Mouse (Mus musculus): ENCODE measurements around the gene Gm49396. TPM values are rescaled to one million over a fixed set of nuclear protein-coding genes. Genes with fewer than 3 reads are reported as not detected.

Gene Gm49396
- polyA plus RNA-seq, 1 experiment = 1.9 TPM

DNA sequence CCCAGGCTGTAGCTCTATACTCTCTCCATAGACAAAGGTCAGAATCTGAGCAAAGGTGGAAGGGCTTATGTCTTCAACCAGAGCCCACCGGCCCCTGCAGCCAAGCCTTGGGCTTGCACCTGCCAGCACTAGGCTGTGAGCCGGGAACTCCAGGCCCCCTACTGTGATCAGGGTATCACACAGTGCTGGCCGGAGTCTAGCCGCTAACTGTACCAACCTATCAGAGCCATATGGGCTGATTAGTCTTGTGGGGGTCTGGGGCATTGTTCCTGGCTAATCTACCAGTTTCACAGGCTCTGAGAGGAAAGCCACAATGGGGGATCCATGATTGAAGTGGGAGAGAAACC, 28.4 kb downstream of the Gm49396 start:
- Histone ChIP-seq H3K36me3 (ENCODE audit: control insufficient read depth, insufficient read depth, low read length, poor library complexity, severe bottlenecking) (peaks cover under 1% of the 10 kb centered on the region; the same call in 1 of the 2 replicates), H3K4me3 (ENCODE audit: low read depth, low read length) (no peak overlapping the region), H3K27me3 (ENCODE audit: control insufficient read depth, insufficient read depth, low read length, poor library complexity, severe bottlenecking) (no peaks in the 10 kb centered on the region), H3K27ac (ENCODE audit: insufficient read depth, low read length) (no peak overlapping the region), H3K4me1 (ENCODE audit: control insufficient read depth, insufficient read depth, low read length) (peaks cover 9% of the 10 kb centered on the region), H3K9ac (ENCODE audit: low read depth, poor library complexity, severe bottlenecking) (peak overlapping the region; percentile 16), H3K9me3 (replicated peaks; ENCODE audit: control insufficient read depth, insufficient read depth, low read length, poor library complexity, severe bottlenecking) (no peaks in the 10 kb centered on the region)
- TF ChIP-seq CTCF (IDR thresholded peaks at IDR 0.05; ENCODE audit: low read depth, low read length) = no peak

DNA sequence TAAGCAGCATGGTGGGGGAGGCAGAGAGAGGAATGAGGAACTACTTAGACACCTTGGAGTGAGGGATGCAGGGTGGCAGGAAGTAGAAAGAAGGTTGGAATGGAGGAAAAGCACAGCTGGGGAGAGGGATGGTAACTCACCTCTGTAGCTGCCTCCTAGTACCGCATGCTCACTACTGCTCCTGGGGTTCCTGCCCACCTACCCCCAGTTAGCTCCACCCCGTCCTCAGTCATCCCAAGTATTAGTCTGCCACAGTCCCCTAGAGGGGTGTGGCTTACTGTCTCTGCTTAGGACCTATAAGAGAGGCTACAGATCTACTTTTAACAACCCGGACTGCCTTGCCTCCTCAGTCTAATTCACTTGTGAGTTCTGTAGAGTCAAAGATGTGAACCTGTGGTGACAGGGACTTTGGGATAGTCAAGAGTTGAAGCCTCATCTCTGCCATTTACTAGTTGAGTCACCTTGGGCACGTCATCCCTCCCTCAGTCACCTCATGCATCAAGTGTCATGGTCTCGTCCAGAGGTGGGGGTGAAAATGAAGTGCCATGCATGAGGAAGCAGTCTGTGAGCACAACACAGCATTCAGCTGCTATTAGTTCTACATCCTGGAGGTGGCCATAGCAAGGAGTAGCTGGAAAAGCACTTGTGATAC, 29.8 kb downstream of the Gm49396 start:
- TF ChIP-seq POLR2A (IDR thresholded peaks at IDR 0.05; ENCODE audit: insufficient read depth, low read length) (no peak), EP300 (IDR thresholded peaks at IDR 0.05; ENCODE audit: insufficient read depth, low read depth, low read length) (no peak), CTCF (IDR thresholded peaks at IDR 0.05; ENCODE audit: low read depth, low read length) (no peak)
- Histone ChIP-seq H3K9ac (ENCODE audit: low read depth, poor library complexity, severe bottlenecking) (no peak overlapping the region), H3K9me3 (replicated peaks; ENCODE audit: control insufficient read depth, insufficient read depth, low read length, poor library complexity, severe bottlenecking) (no peaks in the 10 kb centered on the region), H3K4me3 (ENCODE audit: low read depth, low read length) (peak overlapping the region; percentile 11; the same call in 1 of the 2 replicates), H3K36me3 (ENCODE audit: control insufficient read depth, insufficient read depth, low read length, poor library complexity, severe bottlenecking) (no peaks in the 10 kb centered on the region), H3K27ac (ENCODE audit: insufficient read depth, low read length) (no peak overlapping the region), H3K4me1 (ENCODE audit: control insufficient read depth, insufficient read depth, low read length) (peaks cover 9% of the 10 kb centered on the region), H3K27me3 (ENCODE audit: control insufficient read depth, insufficient read depth, low read length, poor library complexity, severe bottlenecking) (no peaks in the 10 kb centered on the region)

DNA sequence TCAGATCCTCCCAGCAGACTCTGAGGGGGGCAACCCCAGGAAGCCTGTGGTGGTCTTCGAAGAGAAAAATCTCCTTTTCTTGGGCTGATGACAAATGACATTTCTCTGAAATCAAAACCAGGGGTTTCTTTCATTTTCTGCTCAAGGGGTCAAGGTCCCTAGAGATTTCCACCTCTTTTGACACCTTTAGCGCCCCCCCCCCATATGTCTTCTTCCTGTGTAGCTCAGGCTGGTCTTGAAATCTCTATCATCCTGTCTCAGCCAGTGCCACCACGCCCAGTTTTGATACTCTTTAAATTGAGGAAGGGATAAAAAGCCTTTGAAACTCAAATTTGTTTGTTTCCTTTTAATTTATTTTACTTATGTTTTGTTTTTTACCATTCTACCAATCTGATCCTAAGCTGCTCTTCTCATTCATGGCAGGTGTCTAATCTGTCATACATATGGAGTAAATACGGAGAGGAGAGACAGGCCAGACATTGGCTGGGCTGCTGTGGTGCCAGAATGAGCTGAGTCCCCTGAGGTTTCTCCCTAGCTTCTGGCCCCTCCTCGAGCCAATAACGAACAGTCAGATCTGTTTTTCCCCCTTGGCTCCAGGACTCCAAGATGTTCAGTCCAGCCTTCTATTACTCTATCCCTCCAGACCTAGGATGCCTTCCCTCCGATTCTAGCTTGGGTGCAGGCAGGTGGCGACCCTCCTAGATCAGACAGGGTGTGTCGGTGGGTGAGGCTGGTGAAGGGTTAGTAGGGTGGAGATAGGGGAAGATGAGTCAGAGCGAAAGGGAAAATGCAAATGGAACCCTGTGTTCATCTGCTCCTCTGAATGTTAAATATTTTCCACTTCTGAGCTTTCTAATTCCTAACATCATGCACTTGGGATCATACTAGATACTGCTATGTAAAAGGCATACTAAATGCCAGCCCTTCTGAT, 30.7 kb downstream of the Gm49396 start:
- Histone ChIP-seq H3K9ac (ENCODE audit: low read depth, poor library complexity, severe bottlenecking) (no peak overlapping the region), H3K4me3 (ENCODE audit: low read depth, low read length) (no peak overlapping the region)
- TF ChIP-seq CTCF (IDR thresholded peaks at IDR 0.05; ENCODE audit: low read depth, low read length) = no peak
- TF ChIP-seq POLR2A (IDR thresholded peaks at IDR 0.05; ENCODE audit: insufficient read depth, low read length) = no peak
- TF ChIP-seq EP300 (IDR thresholded peaks at IDR 0.05; ENCODE audit: insufficient read depth, low read depth, low read length) = no peak

DNA sequence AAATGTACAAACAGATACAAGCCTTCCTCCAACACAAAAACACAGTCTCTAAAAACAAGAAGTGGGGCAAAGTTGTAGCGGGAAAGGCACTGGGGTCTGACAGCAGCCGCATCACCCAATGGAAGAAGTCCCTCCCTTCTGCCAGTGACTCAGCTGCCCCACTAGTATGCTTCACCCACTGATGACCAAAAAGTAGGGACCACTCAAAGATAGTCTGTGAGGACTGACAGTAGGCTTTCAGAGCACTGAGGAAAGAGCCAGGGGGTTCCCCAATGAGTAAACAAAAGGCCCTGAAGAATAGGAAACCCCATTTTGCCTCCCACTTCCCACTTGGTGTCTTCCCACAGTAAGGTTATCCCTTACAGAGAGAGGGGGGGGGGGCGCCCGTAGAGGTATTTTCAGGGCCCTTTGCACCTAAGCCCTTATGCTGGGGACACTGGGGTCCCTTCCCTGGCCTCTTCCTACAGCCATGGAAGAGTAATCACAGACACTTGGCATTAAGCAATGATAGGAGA, 31.4 kb downstream of the Gm49396 start:
- Histone ChIP-seq H3K9me3 (replicated peaks; ENCODE audit: control insufficient read depth, insufficient read depth, low read length, poor library complexity, severe bottlenecking) (no peaks in the 10 kb centered on the region), H3K4me3 (ENCODE audit: low read depth, low read length) (no peak overlapping the region), H3K27ac (ENCODE audit: insufficient read depth, low read length) (no peak overlapping the region), H3K36me3 (ENCODE audit: control insufficient read depth, insufficient read depth, low read length, poor library complexity, severe bottlenecking) (no peaks in the 10 kb centered on the region), H3K9ac (ENCODE audit: low read depth, poor library complexity, severe bottlenecking) (no peak overlapping the region), H3K27me3 (ENCODE audit: control insufficient read depth, insufficient read depth, low read length, poor library complexity, severe bottlenecking) (no peaks in the 10 kb centered on the region), H3K4me1 (ENCODE audit: control insufficient read depth, insufficient read depth, low read length) (peaks cover 9% of the 10 kb centered on the region)
- TF ChIP-seq EP300 (IDR thresholded peaks at IDR 0.05; ENCODE audit: insufficient read depth, low read depth, low read length) (no peak), POLR2A (IDR thresholded peaks at IDR 0.05; ENCODE audit: insufficient read depth, low read length) (no peak), CTCF (IDR thresholded peaks at IDR 0.05; ENCODE audit: low read depth, low read length) (no peak)

More for the DNA sequence above, 30.7 kb downstream of the Gm49396 start:
- Histone ChIP-seq H3K4me1 (ENCODE audit: control insufficient read depth, insufficient read depth, low read length) (peaks cover 9% of the 10 kb centered on the region), H3K27me3 (ENCODE audit: control insufficient read depth, insufficient read depth, low read length, poor library complexity, severe bottlenecking) (no peaks in the 10 kb centered on the region), H3K36me3 (ENCODE audit: control insufficient read depth, insufficient read depth, low read length, poor library complexity, severe bottlenecking) (no peaks in the 10 kb centered on the region), H3K27ac (ENCODE audit: insufficient read depth, low read length) (no peak overlapping the region), H3K9me3 (replicated peaks; ENCODE audit: control insufficient read depth, insufficient read depth, low read length, poor library complexity, severe bottlenecking) (no peaks in the 10 kb centered on the region)

- TF ChIP-seq CTCF (IDR thresholded peaks at IDR 0.05; ENCODE audit: low read depth, low read length) (no peak), POLR2A (IDR thresholded peaks at IDR 0.05; ENCODE audit: insufficient read depth, low read length) (no peak)
- H3K9ac ChIP-seq (ENCODE audit: low read depth, poor library complexity, severe bottlenecking) = no peak overlapping the region
- H3K4me1 ChIP-seq (ENCODE audit: control insufficient read depth, insufficient read depth, low read length) = peaks cover 9% of the 10 kb centered on the region
- H3K36me3 ChIP-seq (ENCODE audit: control insufficient read depth, insufficient read depth, low read length, poor library complexity, severe bottlenecking) = no peaks in the 10 kb centered on the region
- H3K27ac ChIP-seq (ENCODE audit: insufficient read depth, low read length) = no peak overlapping the region
- H3K4me3 ChIP-seq (ENCODE audit: low read depth, low read length) = no peak overlapping the region
- no peaks in the 10 kb centered on the region for H3K9me3 ChIP-seq (replicated peaks; ENCODE audit: control insufficient read depth, insufficient read depth, low read length, poor library complexity, severe bottlenecking)
- H3K27me3 ChIP-seq (ENCODE audit: control insufficient read depth, insufficient read depth, low read length, poor library complexity, severe bottlenecking) = no peaks in the 10 kb centered on the region
Observed at GRCm38 (mm10) chr7:30596093-30596492, 32.9 kb downstream of the Gm49396 start.

- no peak overlapping the region for H3K27ac ChIP-seq (ENCODE audit: insufficient read depth, low read length)
Observed at GRCm38 (mm10) chr7:30596811-30597210, 33.7 kb downstream of the Gm49396 start.

More at GRCm38 (mm10) chr7:30596811-30597210, 33.7 kb downstream of the Gm49396 start:
- H3K9ac ChIP-seq (ENCODE audit: low read depth, poor library complexity, severe bottlenecking) = no peak overlapping the region
- no peaks in the 10 kb centered on the region for H3K36me3 ChIP-seq (ENCODE audit: control insufficient read depth, insufficient read depth, low read length, poor library complexity, severe bottlenecking)
- H3K4me3 ChIP-seq (ENCODE audit: low read depth, low read length) = no peak overlapping the region
- TF ChIP-seq EP300 (IDR thresholded peaks at IDR 0.05; ENCODE audit: insufficient read depth, low read depth, low read length) = no peak
- TF ChIP-seq CTCF (IDR thresholded peaks at IDR 0.05; ENCODE audit: low read depth, low read length) = no peak
- no peak for TF ChIP-seq POLR2A (IDR thresholded peaks at IDR 0.05; ENCODE audit: insufficient read depth, low read length)
- no peaks in the 10 kb centered on the region for H3K9me3 ChIP-seq (replicated peaks; ENCODE audit: control insufficient read depth, insufficient read depth, low read length, poor library complexity, severe bottlenecking)
- peaks cover 9% of the 10 kb centered on the region for H3K4me1 ChIP-seq (ENCODE audit: control insufficient read depth, insufficient read depth, low read length)
- H3K27me3 ChIP-seq (ENCODE audit: control insufficient read depth, insufficient read depth, low read length, poor library complexity, severe bottlenecking) = no peaks in the 10 kb centered on the region

Data from ES-Bruce4 (cell line).